Mouse (Mus musculus) layer of hippocampus, postnatal 25 days (tissue): ENCODE data around the gene Myo1g. TPM values are rescaled to one million over a fixed set of nuclear protein-coding genes. Genes with fewer than 3 reads are reported as not detected.
"Not testable (repeated sequence)": the region's sequence is repeated elsewhere in the genome, so short reads cannot be mapped to it uniquely, and the experiment has no call there.

Source experiments
- DNase-seq, 2 experiments: peaks; one replicate each; pipeline ENCODE4 v3.0.0; 2022; ENCODE audit warnings: mixed read lengths in 2 of 2, low spot score in 1 of 2; ENCODE audit errors: extremely low spot score in 1 of 2
- total RNA-seq, 2 experiments: library from RNA; stranded (reverse); gene quantifications; 2 replicates each; pipeline ENCODE4 v1.2.3; 2021

The Myo1g gene
- total RNA-seq, 2 experiments from 2014 or later, result 0.20 to 0.47 TPM

GRCm38 (mm10) chr11:6530746-6531145, 10.0 kb upstream of the Myo1g start:
- DNase-seq, result no peak

- DNase-seq, result no peak
Observed at GRCm38 (mm10) chr11:6529961-6530360, 9.2 kb upstream of the Myo1g start.

- DNase-seq, result peak; percentile 96 to 99
Observed at GRCm38 (mm10) chr11:6528186-6529006, 7.6 kb upstream of the Myo1g start.

GRCm38 (mm10) chr11:6527256-6528185, 6.8 kb upstream of the Myo1g start:
- no peak for DNase-seq

- not testable (repeated sequence) for DNase-seq
Observed at GRCm38 (mm10) chr11:6526526-6527255, 5.9 kb upstream of the Myo1g start.

GRCm38 (mm10) chr11:6525241-6525640, 4.5 kb upstream of the Myo1g start:
- DNase-seq, result no peak

GRCm38 (mm10) chr11:6524880-6525238, 4.1 kb upstream of the Myo1g start:
- no peak for DNase-seq

GRCm38 (mm10) chr11:6524165-6524879, 3.6 kb upstream of the Myo1g start:
- DNase-seq, result no peak

GRCm38 (mm10) chr11:6523662-6524088, 2.9 kb upstream of the Myo1g start:
- DNase-seq, result no peak

- DNase-seq, result no peak
Observed at GRCm38 (mm10) chr11:6522782-6523525, 2.2 kb upstream of the Myo1g start.

- DNase-seq, result no peak
Observed at GRCm38 (mm10) chr11:6519491-6520033, 1.2 kb downstream of the Myo1g start.

GRCm38 (mm10) chr11:6514837-6515236, 5.9 kb downstream of the Myo1g start:
- DNase-seq, result no peak

- DNase-seq, result no peak
Observed at GRCm38 (mm10) chr11:6508269-6508876, 12.4 kb downstream of the Myo1g start.

- DNase-seq, result no peak
Observed at GRCm38 (mm10) chr11:6506516-6506915, 14.2 kb downstream of the Myo1g start.

- no peak for DNase-seq
Observed at GRCm38 (mm10) chr11:6504689-6505088, 16.1 kb downstream of the Myo1g start.

- no peak for DNase-seq
Observed at GRCm38 (mm10) chr11:6504226-6504625, 16.5 kb downstream of the Myo1g start.

GRCm38 (mm10) chr11:6502506-6502905, 18.3 kb downstream of the Myo1g start:
- DNase-seq, result no peak

- no peak for DNase-seq
Observed at GRCm38 (mm10) chr11:6497311-6497948, 23.3 kb downstream of the Myo1g start.
